Mouse (Mus musculus) CD4-positive helper T cell, adult 2 months (primary cell): ENCODE data around the gene Gpam.
"Not testable (repeated sequence)": the region's sequence is repeated elsewhere in the genome, so short reads cannot be mapped to it uniquely, and the experiment has no call there.

ENCODE experiments used
- DNase-seq: peaks from one replicate; pipeline ENCODE4 v3.0.0-alpha.2; 2012; ENCODE audit warnings: low read depth, missing footprints, low spot score

Gpam gene

GRCm38 (mm10) chr19:55127072-55127718, at the start of gene Gpam:
TSS of gene Gpam (minus strand) at chr19:55127238.
- DNase-seq: no peak

GRCm38 (mm10) chr19:55171585-55171984, 44.5 kb upstream of the Gpam start:
- DNase-seq: no peak

GRCm38 (mm10) chr19:55170399-55170798, 43.4 kb upstream of the Gpam start:
- no peak for DNase-seq

- not testable (repeated sequence) for DNase-seq
Observed at GRCm38 (mm10) chr19:55169236-55169729, 42.2 kb upstream of the Gpam start.

GRCm38 (mm10) chr19:55168360-55168759, 41.3 kb upstream of the Gpam start:
- no peak for DNase-seq

GRCm38 (mm10) chr19:55167741-55168140, 40.7 kb upstream of the Gpam start:
- DNase-seq: no peak

- no peak for DNase-seq
Observed at GRCm38 (mm10) chr19:55166741-55167140, 39.7 kb upstream of the Gpam start.

GRCm38 (mm10) chr19:55165954-55166353, 38.9 kb upstream of the Gpam start:
- no peak for DNase-seq

GRCm38 (mm10) chr19:55165183-55165865, 38.3 kb upstream of the Gpam start:
- no peak for DNase-seq

GRCm38 (mm10) chr19:55164162-55164561, 37.1 kb upstream of the Gpam start:
- no peak for DNase-seq

GRCm38 (mm10) chr19:55162271-55162670, 35.2 kb upstream of the Gpam start:
- no peak for DNase-seq

GRCm38 (mm10) chr19:55159826-55160225, 32.8 kb upstream of the Gpam start:
- DNase-seq: no peak

GRCm38 (mm10) chr19:55158606-55159005, 31.6 kb upstream of the Gpam start:
- DNase-seq: no peak

- DNase-seq: no peak
Observed at GRCm38 (mm10) chr19:55157029-55157428, 30.0 kb upstream of the Gpam start.

GRCm38 (mm10) chr19:55152983-55153382, 25.9 kb upstream of the Gpam start:
- no peak for DNase-seq

GRCm38 (mm10) chr19:55152274-55152673, 25.2 kb upstream of the Gpam start:
- DNase-seq: not testable (repeated sequence)

GRCm38 (mm10) chr19:55149646-55150045, 22.6 kb upstream of the Gpam start:
- no peak for DNase-seq

GRCm38 (mm10) chr19:55148109-55148508, 21.1 kb upstream of the Gpam start:
- no peak for DNase-seq

GRCm38 (mm10) chr19:55147568-55147967, 20.5 kb upstream of the Gpam start:
- DNase-seq: no peak

- no peak for DNase-seq
Observed at GRCm38 (mm10) chr19:55145136-55145535, 18.1 kb upstream of the Gpam start.

- DNase-seq: no peak
Observed at GRCm38 (mm10) chr19:55144691-55145090, 17.7 kb upstream of the Gpam start.

- no peak for DNase-seq
Observed at GRCm38 (mm10) chr19:55143391-55144300, 16.6 kb upstream of the Gpam start.
